Mouse (Mus musculus) embryonic facial prominence, embryonic 14.5 days (tissue): ENCODE results near the gene Gm48551. TPM values are rescaled to one million over a fixed set of nuclear protein-coding genes. Genes with fewer than 3 reads are reported as not detected.

Source experiments
- ATAC-seq: fragments of 200-750 bp; cut with Nextera tagmentation; 2 replicates; pipeline ENCODE4 v1.8.0; 2017; ENCODE audit warnings: low read depth, moderate number of reproducible peaks, moderate TSS enrichment
- DNase-seq: peaks from one replicate; pipeline ENCODE4 v3.0.0-alpha.2; 2015; ENCODE audit warnings: low spot score
- H3K27ac ChIP-seq: fragments of 300-500 bp; sonication (generic); replicated peaks from 2 replicates; pipeline ENCODE4 v1.5.1; 2014; ENCODE audit warnings: low read depth, mild to moderate bottlenecking, low read length, moderate library complexity
- H3K27me3 ChIP-seq: fragments of 300-500 bp; sonication (generic); replicated peaks from 2 replicates; pipeline ENCODE4 v1.6.1; 2014; ENCODE audit warnings: low read length; ENCODE audit not compliant: control insufficient read depth, insufficient read depth
- H3K36me3 ChIP-seq: fragments of 300-500 bp; sonication (generic); 2 replicates; pipeline ENCODE4 v1.6.1; 2014; ENCODE audit warnings: low read length, mixed read lengths; ENCODE audit not compliant: control insufficient read depth, insufficient read depth
- H3K4me1 ChIP-seq: fragments of 300-500 bp; sonication (generic); 2 replicates; pipeline ENCODE4 v1.6.1; 2014; ENCODE audit warnings: antibody characterized with exemption, low read length; ENCODE audit not compliant: control insufficient read depth, insufficient read depth
- H3K4me2 ChIP-seq: fragments of 300-500 bp; sonication (generic); 2 replicates; pipeline ENCODE4 v1.6.1; 2014; ENCODE audit warnings: low read depth, mild to moderate bottlenecking, low read length, moderate library complexity, mixed read lengths
- H3K4me3 ChIP-seq: fragments of 300-500 bp; sonication (generic); 2 replicates; pipeline ENCODE4 v1.5.1; 2014; ENCODE audit warnings: low read depth, mild to moderate bottlenecking, low read length
- H3K9ac ChIP-seq: fragments of 300-500 bp; sonication (generic); 2 replicates; pipeline ENCODE4 v1.6.1; 2014; ENCODE audit warnings: low read depth, mild to moderate bottlenecking, low read length, moderate library complexity, mixed read lengths
- H3K9me3 ChIP-seq: fragments of 300-500 bp; sonication (generic); 2 replicates; pipeline ENCODE4 v1.6.1; 2016; ENCODE audit warnings: low read length; ENCODE audit not compliant: control insufficient read depth
- WGBS: fragments of 180-500 bp; shearing (Covaris S2); extraction: QIAGEN DNeasy Blood & Tissue Kit; methylation state at CpG from one replicate; pipeline ENCODE4 v1.1.7; 2014; 5-methylcytosine and 5-hydroxymethylcytosine counted together
- polyA plus RNA-seq: library from polyadenylated mRNA; unstranded; fragments of >200 nt; fragmentation: Nextera tagmentation; extraction: Ambion mirVana; gene quantifications from 2 replicates; pipeline ENCODE4 v1.2.1, GENCODE M21; 2014

Gene Gm48551
- polyA plus RNA-seq, 1 experiment from 2014 or later = 2.6 TPM

DNA sequence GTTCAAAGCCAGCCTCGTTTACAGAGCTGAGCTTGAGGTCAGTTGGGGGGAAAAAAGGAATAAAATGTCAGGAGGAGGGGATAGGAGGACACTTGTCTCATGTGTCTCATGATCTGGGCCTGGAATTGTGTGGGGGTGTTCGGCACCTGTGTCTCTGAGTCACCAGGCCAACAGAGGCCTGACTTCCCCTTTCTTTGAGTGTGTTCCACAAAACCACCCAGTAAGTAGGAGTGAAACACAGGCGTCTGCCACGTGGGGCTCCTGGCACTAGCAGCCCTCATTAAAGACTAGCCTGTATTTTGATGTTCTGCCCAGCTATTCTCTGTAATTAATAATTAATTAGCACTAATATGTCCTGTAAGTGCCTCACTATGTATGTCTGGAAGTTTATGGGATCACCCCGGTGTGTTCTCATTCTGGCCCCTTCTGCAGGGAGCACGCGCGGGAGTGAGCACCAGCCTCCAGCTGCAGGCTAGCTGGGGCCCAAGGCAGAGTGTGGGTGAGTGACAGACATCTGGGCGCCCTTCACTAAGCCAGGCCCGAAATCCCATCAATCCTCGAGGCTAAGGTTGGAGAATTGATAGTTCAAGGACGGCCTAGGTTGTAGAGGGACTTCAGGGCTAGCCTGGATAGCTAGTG is 27.8 kb upstream of the Gm48551 start:
- no peak overlapping the region for H3K27ac ChIP-seq
- no peak for DNase-seq
- WGBS = 52% methylated on average over 12 of the region's 12 CpGs
- H3K4me2 ChIP-seq = peak overlapping the region; percentile 98; the same call in 1 of the 2 replicates
- peaks cover 10% of the 10 kb centered on the region for H3K4me1 ChIP-seq
- H3K27me3 ChIP-seq = no peaks in the 10 kb centered on the region
- no peaks in the 10 kb centered on the region for H3K9me3 ChIP-seq
- H3K9ac ChIP-seq = no peak overlapping the region
- H3K36me3 ChIP-seq = no peaks in the 10 kb centered on the region
- peak overlapping the region; percentile 81; the same call in 1 of the 2 replicates for H3K4me3 ChIP-seq
- ATAC-seq = no peak

DNA sequence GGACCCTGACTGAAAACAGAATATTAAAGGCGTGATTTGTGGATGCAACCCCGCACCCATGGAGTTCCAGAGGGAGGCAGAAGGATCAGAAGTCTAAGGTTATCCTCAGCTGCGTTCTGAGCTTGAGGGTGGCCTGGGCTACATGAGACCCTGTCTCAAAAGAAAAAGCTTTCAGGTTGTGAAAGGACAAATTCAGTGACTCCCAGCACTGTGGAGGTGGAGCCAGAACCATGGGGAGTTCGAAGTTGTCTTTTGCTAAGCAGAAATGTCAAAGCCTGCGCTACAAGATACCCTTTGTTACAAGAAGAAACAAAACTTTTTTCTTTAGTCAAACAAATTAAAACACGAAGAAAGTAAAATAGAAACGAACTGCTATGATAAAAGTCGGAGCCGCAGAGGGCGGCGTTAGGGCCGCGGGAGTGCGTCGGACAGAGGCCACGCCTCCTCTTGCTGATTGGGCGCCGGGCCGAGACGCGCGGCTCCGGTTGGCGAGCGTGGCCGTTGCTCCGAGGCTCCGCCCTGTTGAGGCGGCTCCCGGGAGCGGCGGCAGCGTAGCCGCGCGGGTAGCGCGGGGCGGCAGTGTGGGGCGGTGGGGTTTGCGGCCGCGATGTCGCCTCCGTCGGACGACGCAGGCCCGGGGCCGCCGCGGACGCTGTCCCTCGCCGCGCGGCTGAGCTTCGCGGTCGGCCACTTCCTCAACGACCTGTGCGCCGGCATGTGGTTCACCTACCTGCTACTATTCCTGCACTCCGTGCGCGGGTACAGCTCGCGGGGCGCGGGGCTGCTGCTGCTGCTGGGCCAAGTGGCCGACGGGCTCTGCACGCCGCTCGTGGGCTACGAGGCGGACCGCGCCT is 27.0 kb upstream of the Gm48551 start, which contains the start of gene Mfsd12:
Gene Mfsd12 (plus strand): TSS at position 501 of the 854 bp plus-strand sequence.
- Histone ChIP-seq H3K4me2 (peak within 1 kb of the TSS; percentile 98), H3K27ac (no peak within 1 kb of the TSS), H3K27me3 (no peaks in the 10 kb centered on the region), H3K9me3 (no peaks in the 10 kb centered on the region), H3K36me3 (no peaks in the 10 kb centered on the region), H3K4me3 (peak within 1 kb of the TSS; percentile 81), H3K9ac (peak within 1 kb of the TSS; percentile 83), H3K4me1 (peaks cover 10% of the 10 kb centered on the region)
- DNase-seq = peak; percentile 95
- WGBS = 3% methylated on average over 38 of the region's 79 CpGs
- ATAC-seq = peak; percentile 93

DNA sequence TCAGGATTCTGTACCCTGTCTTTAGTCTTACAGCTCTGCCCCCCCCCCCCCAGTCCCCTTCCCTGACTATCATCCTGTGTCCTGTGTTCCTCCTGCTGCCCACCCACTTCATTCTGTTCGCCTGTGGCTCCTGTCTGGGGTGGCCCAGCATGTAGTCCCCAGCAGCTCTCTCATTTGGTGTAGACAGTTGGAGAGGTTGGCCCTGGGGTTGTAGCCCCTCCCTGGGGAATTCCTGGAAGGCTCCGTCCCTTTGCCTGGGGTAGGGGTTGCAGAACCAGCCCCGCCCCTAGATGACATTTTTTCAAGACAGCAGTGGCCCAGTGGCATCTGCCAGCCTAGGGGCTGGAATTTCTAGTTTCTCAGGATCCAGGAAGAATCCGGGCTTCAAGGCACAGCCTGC is 26.1 kb upstream of the Gm48551 start:
- H3K9ac ChIP-seq = peak overlapping the region; percentile 83
- DNase-seq = peak; percentile 56
- H3K27me3 ChIP-seq = peaks cover 7% of the 10 kb centered on the region
- WGBS = 25% methylated on average over 4 of the region's 4 CpGs
- H3K4me3 ChIP-seq = peak overlapping the region; percentile 81
- H3K9me3 ChIP-seq = no peaks in the 10 kb centered on the region
- H3K27ac ChIP-seq = no peak overlapping the region
- peaks cover 10% of the 10 kb centered on the region for H3K4me1 ChIP-seq
- ATAC-seq = no peak
- H3K4me2 ChIP-seq = peak overlapping the region; percentile 98
- 0 out of 2 replicates have a peak, but pooled peaks cover 6% of the 10 kb centered on the region for H3K36me3 ChIP-seq

DNA sequence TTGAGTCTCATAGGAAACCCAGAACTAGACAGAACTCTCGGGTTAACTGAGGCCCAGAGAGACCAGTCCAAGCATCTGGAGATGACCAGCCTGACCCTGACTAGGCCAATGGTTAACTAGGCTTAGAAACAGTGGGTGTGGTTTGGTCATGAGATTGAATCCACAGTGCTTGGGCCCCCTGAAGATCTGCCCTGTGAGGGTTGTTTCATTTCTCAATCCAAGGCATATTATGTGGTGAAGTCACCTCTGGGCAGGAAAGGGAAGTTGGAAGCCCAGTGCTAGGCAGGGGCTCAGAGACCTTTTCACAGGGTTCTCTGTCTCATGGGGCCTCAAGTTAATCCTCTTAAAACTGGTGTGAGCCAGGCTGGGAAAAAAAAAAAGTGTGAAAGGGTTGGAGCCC is 25.4 kb upstream of the Gm48551 start:
- no peak for ATAC-seq
- Histone ChIP-seq H3K27ac (no peak overlapping the region), H3K36me3 (0 out of 2 replicates have a peak, but pooled peaks cover 6% of the 10 kb centered on the region), H3K4me3 (peak overlapping the region; percentile 81; the same call in 1 of the 2 replicates), H3K9me3 (no peaks in the 10 kb centered on the region), H3K4me1 (peaks cover 15% of the 10 kb centered on the region), H3K9ac (peak overlapping the region; percentile 83), H3K27me3 (peaks cover 13% of the 10 kb centered on the region), H3K4me2 (peak overlapping the region; percentile 98; the same call in 1 of the 2 replicates)
- DNase-seq = no peak
- WGBS = 61% methylated on average over 1 of the region's 1 CpGs

DNA sequence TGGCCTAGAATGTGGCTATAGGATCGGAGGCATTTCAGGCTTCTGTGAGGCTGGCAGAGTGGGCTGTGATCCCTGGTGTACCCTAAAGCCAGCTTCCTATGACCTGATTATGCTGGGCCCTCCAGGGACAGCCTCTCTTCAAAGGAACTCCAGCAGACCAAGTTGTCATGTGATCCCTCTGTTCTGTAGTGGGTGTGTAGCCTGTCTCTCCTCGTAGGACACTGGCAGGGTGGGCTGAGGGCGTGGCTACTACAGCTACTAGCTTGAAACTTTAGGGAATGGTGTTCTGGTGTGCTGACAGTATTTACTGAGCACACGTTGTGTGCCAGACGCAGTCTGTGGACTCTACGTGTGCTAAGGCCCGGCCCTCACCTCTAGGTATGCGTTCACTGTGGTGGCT is 23.5 kb upstream of the Gm48551 start:
- Histone ChIP-seq H3K9ac (no peak overlapping the region), H3K4me3 (no peak overlapping the region), H3K27me3 (peaks cover 20% of the 10 kb centered on the region), H3K4me2 (no peak overlapping the region), H3K27ac (no peak overlapping the region), H3K9me3 (no peaks in the 10 kb centered on the region), H3K4me1 (peaks cover 27% of the 10 kb centered on the region), H3K36me3 (0 out of 2 replicates have a peak, but pooled peaks cover 6% of the 10 kb centered on the region)
- no peak for ATAC-seq
- WGBS = 59% methylated on average over 8 of the region's 8 CpGs
- DNase-seq = no peak

DNA sequence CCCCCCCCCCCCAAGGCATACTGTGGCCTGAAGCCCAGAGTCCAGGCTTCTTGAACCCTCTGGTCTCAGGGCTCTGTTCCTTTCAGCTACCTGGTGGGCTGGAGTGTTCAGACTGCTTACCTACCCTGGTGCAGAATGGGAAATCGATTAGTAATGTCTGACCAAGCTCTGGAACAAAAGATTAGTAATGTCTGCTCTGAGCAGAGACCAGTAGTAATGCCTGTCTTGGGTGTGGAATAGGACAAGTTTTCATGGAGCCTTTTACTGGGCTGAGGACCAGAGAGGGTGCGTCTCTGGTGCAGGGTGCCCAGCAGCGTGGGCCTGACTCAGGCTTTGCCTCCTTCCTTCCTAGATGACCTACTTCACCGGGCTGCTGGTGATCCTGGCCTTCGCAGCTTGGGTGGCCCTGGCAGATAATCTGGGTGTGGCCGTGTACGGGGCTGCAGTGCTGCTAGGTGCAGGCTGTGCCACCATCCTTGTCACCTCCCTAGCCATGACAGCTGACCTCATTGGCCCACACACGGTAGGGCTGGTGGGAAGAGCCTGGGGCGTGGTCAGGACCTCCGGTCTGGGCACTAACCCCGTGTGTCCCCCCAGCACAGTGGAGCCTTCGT is 21.8 kb upstream of the Gm48551 start:
- WGBS = 66% methylated on average over 12 of the region's 12 CpGs

DNA sequence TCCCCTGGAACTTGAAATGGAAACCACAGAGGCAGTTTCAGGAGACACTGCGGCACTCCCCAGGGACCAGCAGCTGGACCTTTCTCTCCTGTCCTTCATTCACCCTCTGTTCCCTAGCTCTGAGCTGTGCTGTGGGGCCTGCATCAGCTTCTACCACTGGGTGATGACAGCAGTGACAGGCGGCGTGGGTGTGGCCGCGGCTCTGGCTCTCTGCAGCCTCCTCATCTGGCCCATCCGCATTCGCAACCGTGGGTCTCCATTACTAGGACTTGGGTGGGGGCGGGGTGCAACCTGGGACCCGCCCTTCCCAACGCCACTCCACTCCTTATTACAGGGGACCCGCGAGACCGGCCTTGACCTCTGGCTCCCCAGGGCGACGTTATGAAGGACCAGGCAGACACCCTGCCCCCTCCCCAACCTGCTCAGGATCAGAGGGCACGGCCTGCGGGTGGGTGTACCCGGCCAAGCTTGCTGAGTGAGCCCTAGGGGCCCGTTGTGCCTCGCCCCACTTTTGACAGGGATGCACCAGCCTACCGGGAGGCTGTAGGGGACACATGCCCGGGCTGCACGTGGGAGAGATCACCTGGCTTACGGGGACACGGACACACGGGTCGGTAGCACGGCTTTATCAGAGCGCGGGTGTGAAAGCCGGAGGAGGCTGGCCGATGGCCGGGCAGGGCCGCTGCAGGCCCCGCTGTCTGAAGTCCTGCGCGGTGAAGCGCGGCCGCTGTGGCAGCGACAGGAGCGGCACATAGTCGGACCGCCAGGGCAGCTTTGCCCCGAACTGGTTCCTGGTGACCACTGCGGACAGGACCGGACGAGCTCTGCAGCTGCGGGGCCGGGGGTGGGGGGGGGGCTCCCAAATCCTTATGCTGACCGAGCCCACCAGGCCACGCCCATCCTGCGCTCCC is 20.6 kb upstream of the Gm48551 start:
- H3K4me2 ChIP-seq = peak overlapping the region; percentile 56
- no peak overlapping the region for H3K27ac ChIP-seq
- DNase-seq (no peak), ATAC-seq (no peak)
- 14% methylated on average over 31 of the region's 54 CpGs for WGBS
- H3K27me3 ChIP-seq = peaks cover 20% of the 10 kb centered on the region
- peaks cover 35% of the 10 kb centered on the region for H3K36me3 ChIP-seq
- no peaks in the 10 kb centered on the region for H3K9me3 ChIP-seq
- peak overlapping the region; percentile 35 for H3K4me3 ChIP-seq
- H3K9ac ChIP-seq = peak overlapping the region; percentile 55
- H3K4me1 ChIP-seq = peaks cover 20% of the 10 kb centered on the region

More for the DNA sequence above, 21.8 kb upstream of the Gm48551 start:
- DNase-seq = no peak
- Histone ChIP-seq H3K9ac (no peak overlapping the region), H3K36me3 (peaks cover 23% of the 10 kb centered on the region), H3K27me3 (peaks cover 20% of the 10 kb centered on the region), H3K4me2 (no peak overlapping the region), H3K4me1 (peaks cover 27% of the 10 kb centered on the region), H3K27ac (no peak overlapping the region), H3K4me3 (no peak overlapping the region), H3K9me3 (no peaks in the 10 kb centered on the region)
- no peak for ATAC-seq
